Mouse (Mus musculus) ES-E14 (cell line): ENCODE measurements around the gene Sbf2.
"Not testable (repeated sequence)": the region's sequence is repeated elsewhere in the genome, so short reads cannot be mapped to it uniquely, and the experiment has no call there.

Experiments
- HCFC1 ChIP-seq: IDR thresholded peaks from 2 replicates; pipeline ENCODE4 v1.6.1; 2012; ENCODE audit warnings: low read length, inconsistent platforms, borderline replicate concordance; ENCODE audit not compliant: insufficient read depth
- ZC3H11A ChIP-seq: IDR thresholded peaks from 2 replicates; pipeline ENCODE4 v1.6.1; 2012; ENCODE audit warnings: low read depth, mild to moderate bottlenecking, inconsistent platforms, low read length, borderline replicate concordance
- ZNF384 ChIP-seq: IDR thresholded peaks from 2 replicates; pipeline ENCODE4 v1.6.1; 2012; ENCODE audit warnings: low read depth, low read length, inconsistent platforms

GRCm38 (mm10) chr7:110530295-110530694 lies 84.4 kb downstream of the Sbf2 start:
- TF ChIP-seq ZC3H11A, HCFC1, ZNF384: not testable (repeated sequence)
